Mouse (Mus musculus): Measurements from ENCODE around the gene Fgd2. TPM values are rescaled to one million over a fixed set of nuclear protein-coding genes. Genes with fewer than 3 reads are reported as not detected.
"Not testable (repeated sequence)": the region's sequence is repeated elsewhere in the genome, so short reads cannot be mapped to it uniquely, and the experiment has no call there.

Fgd2 gene
- 1 to 10 TPM; 3.5 to 4.5 TPM for total RNA-seq (2021)

DNA sequence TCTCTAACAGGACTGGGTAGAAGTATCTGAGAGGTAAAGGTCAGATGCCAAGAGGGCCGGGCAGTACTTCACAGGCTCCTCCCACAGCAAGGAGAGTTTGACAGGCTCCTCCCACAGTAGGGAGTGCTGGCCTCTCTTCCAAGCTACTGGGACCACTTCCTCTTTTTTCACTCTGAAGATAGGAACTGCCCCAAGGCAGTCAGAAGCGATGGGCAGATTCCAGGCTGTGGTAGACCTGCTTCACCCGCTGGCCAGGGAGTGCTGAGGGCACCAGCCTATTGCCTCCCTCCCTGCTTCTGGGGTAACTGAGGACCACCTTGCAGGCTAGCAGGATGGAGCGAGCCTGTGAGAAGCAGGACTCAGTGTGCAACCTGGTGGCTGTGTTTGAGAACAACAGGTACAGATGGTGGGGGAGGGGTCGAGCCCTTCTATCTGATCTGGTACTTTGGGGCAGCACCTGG is at the start of gene Fgd2:
Gene Fgd2 (plus strand): TSS at position 154 of the 461 bp plus-strand sequence.
- intact Hi-C loops (cut with DNase I) = no loop called here
- no peak for DNase-seq

DNA sequence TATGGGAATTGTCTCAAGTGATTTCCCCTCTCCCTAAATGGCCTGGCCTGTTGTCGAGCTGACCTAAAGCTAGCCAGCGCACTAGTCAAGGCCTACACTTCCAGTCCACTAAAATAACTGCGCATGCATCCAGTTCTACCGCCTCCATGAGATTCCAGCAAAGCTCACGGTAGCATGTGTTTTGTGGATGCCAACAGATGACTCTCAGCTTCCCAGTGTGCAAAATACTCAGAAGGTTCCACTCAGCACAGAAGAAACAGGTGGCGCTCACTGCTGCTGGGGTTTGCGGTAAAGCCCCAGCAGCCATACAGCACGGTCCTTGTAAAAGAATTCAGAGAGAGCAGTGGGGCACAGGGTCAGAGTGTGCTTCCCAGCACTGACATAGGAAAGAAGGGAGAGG is 49.1 kb upstream of the Fgd2 start:
- intact Hi-C loops (cut with DNase I) = no loop called here
- DNase-seq = no peak

DNA sequence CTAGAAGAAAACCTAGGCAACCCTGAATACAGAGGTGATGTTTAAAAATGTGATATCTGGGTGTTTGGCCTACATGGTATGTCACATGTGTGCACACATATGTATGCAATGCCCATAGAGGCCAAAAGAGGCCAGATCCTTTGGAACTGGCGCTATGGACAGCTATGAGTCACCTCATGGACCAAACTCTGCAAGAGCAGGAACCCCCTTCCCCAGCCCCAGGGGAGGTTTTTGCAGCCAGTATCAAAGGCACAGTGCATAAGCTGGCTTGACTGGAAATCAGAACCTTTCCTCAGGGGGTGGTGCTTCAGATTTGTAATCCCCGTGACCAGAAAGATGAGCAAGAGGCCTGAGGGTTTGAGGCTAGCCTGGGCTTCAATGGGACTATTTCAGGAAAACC is 48.6 kb upstream of the Fgd2 start:
- DNase-seq = no peak
- intact Hi-C loops (cut with DNase I) = no loop called here

DNA sequence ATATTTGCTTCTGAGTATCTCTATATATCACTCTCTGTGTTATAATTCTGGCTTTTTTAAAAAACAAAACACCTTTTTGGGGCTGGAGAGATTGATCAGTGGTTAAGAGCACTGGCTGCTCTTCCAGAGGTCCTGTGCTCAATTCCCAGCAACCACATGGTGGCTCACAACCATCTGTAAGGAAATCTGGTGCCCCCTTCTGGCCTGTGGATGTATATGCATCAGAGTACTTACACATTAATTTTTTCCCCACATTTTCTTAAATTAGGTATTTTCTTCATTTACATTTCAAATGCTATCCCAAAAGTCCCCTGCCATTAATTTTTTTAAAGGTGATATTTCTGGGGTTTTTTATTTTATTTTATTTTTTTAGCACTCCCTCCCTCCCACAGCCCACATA is 47.4 kb upstream of the Fgd2 start:
- no peak for DNase-seq

DNA sequence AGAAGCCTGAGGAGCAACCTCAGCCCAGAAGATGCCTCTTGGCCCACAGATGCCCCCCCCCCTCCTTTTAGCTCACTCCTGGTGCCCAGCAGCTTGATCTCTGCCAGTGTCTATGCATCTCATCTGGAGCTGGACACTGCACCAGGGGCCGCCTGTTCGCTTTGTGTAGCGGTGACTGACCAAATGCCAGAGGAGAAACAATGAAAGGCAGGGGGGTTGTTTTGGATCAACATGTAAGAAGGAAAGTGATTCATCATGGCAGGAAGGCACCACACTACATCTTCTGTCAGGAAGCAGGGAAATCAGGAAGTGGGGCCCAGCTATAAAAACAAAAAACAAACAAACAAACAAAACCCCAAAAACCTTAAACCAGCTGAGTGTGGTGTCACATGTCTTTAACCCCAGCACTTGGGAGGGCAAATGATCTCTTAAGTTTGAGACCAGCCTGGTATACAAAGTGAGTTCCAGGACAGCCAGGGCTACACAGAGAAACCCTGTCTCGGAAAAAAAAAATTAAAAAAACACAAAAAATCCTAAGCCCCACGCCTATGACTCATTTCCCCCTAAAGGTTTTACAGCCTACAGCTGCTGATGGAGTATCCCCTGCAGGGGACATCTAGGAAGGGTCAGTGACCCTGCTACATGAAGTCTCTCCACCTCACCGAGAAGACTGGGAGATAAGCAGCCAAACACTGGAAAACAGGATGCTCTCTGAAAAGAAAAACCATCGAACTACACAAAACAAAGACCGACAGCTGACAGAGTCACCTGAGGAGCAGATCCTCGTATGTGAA is 44.8 kb upstream of the Fgd2 start:
- intact Hi-C loops (cut with DNase I) = no loop called here
- DNase-seq = no peak

More for the DNA sequence above, 47.4 kb upstream of the Fgd2 start:
- intact Hi-C loops (cut with DNase I) = no loop called here

DNA sequence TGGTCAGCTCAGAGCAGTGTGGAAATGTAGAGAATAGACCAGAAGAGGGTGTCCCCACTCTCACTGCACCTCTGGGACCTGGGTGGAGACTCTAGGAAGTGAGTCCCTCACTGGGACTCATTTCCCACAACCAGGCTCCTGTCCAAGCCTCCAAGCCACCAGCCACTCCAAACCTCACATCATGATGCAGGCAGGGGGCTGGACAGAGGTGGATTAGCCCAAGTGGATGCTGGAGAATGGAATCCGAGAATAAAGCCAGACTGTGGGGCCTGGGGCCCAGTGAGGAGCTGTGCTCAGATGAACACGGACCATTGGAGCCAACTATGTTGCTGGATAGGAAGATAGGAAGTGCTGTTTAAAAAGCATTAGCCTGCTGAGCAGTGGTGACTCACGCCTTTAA is 43.8 kb upstream of the Fgd2 start:
- no peak for DNase-seq
- intact Hi-C loops (cut with DNase I) = no loop called here

DNA sequence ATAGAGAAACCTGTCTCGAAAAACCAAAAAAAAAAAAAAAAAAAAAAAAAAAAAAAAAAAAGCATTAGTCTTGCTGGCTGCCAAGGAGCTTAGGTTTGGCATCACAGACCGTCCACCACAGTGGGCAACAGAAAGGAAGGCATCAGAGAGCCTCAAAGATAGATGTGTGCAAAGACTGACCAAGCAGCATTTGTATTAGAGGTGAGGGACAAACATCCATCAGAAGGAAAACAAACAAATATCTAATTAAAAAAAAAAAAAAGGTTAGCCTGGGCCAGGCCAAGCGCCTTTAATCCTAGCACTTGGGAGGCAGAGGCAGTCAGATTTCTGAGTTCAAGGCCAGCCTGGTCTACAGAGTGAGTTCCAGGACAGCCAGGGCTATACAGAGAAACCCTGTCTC is 43.3 kb upstream of the Fgd2 start, which contains the start of gene Pi16:
Gene Pi16 (plus strand): TSS at position 301 of the 400 bp plus-strand sequence.
- intact Hi-C loops (cut with DNase I) = not testable (repeated sequence)

DNA sequence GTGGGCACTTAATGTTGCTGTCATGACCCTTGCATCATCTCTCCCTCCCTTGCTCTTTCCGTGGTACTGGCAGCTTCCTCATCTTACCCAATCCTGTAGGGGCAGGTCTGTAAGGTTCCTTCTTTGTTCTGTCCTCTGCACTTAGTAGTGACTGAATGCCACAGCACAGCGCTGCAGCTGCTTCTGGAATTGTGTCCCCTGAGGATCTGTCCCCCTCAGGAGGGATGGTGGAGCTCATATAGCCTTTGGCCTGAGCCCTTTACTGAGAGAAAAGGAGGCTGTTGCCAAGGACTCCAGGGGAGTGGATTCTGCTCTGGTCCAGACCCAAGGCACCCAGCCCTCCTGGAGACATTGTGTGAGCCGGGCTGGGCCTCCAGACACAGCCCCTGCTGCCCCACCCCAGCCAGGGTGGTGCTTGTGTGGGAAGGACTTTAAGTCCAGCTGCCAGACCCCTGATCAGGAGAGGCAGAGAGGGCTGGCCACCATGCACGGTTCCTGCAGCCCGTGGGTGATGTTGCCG is 41.9 kb upstream of the Fgd2 start:
- intact Hi-C loops (cut with DNase I) = no loop called here
- DNase-seq = peak in 1 of 2 experiments; percentile 54

More for the DNA sequence above, 43.3 kb upstream of the Fgd2 start, which contains the start of gene Pi16:
- not testable (repeated sequence) for DNase-seq

DNA sequence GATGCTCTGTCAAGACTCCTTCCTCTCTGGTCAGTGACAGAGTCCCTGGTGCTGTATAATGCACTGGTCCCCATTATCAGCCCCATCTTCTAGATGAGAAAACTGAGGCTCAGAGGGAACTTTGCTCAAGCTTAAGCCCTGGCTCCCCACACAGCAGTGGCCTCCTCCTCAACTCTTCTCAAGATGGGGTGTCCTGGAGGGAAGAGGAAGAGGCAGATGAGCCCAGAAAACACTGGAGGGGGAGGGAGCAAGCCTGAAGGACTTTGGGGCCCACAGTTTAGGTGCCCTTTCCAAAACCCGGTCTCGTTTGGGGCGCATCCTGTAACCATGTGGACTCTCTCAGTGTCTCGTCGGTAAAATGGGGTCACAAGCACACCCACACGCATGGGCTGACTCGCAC is 41.2 kb upstream of the Fgd2 start:
- intact Hi-C loops (cut with DNase I) = no loop called here
- DNase-seq = no peak

DNA sequence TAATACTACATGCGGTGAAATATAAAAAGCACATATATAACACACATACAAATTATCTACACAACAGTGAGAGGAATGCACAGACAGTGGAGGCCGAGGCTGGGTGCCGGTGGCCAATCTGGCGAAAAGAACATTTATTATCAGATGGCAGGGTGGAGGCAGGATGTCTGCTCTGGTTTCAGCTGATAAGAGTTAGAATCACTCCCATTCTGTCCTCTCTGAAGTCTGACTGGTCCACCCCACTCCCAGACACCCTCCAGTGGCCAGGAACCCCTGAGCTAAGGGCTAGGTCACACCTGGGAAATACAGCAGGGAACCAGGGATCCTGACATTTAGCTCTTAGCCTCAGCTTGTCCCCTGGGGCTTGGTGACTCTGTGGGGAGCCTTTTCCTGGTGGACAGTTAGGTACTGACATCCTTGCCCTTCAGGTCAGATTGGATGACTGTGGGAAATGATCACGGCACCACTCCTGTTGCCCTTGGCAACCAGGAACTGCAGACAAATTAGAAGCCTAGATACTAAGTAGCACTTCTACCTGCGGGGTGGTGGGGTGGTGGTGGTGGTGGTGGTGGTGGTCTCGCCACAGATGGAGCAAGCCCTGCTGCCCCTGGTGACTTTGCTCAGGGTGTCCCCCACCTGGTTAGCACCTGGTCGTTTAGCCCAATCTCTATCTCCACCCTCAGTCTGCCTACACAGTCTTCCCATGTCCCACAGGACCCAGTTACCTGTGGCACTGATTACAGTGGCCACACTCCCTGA is 40.7 kb upstream of the Fgd2 start:
- no peak for DNase-seq
- intact Hi-C loops (cut with DNase I) = no loop called here

DNA sequence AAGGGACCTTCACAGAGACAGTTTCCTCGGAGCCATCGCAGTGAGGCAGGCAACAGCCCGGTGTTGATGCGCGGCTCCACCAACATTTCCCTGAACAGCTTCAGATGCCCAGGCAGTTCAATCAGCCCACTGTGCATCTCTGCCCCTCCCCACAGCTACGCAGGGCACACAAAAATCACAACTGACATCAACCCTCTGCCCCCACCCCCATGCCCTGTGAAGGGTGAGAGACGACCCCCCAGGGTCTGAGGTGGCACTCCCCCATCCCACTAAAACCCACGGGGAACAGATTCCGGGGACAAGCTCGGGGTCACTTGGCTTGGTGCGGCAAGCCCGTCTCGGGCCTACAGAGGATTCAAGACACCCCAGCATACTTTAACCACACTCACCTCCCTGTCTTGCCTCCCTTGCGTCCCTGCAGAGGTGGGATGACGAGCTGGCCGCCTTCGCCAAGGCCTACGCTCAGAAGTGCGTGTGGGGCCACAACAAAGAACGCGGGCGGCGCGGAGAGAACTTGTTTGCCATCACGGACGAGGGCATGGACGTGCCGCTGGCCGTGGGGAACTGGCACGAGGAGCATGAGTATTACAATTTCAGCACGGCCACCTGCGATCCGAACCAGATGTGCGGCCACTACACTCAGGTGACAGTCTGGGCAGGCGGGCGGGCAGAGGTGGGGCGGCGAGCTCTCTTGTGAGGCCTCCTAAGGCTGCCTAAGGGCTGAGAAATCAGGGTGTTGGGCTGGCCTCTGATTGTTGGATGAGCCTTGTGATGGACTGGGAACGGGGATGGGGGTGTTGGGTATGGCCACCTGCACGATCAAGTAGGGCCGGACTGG is 38.7 kb upstream of the Fgd2 start:
- DNase-seq = no peak
- intact Hi-C loops (cut with DNase I) = no loop called here

DNA sequence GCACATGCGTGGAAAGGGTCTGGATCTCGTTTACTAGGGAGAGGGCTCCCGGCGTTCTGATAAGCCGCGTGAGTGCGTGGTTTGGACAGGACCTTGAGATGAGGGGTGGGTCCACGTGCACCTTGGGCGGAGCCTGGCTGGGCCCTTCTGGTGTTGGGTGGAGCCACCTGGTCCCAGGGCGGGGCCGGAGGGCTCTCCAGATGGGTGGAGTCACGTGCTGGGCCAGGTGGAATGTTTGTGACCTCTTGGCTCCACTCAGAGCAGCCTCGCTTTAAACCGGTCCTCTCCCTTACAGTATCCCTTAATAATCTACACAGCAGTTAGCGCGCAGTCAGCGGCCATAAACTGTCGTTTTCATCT is 38.1 kb upstream of the Fgd2 start:
- intact Hi-C loops (cut with DNase I) = no loop called here
- DNase-seq = no peak

DNA sequence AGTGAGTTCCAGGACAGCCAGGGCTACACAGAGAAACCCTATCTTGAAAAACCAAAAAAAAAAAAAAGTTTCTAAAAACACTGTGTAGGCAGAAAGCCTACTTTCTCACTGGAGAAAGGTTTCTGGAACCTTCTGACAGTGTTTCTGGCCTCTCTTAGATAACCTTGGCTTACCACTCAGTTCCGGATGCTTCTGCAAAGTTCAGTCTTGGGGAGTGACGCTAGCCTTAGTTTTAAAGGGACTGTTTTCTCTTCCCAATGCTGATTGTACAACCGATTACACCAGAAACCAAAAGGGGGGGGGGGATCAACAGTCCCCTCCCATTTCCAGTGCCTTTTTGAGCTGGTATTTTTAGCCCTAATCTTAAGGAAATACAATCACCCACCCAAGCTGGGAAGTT is 37.1 kb upstream of the Fgd2 start:
- intact Hi-C loops (cut with DNase I) = no loop called here
- no peak for DNase-seq

DNA sequence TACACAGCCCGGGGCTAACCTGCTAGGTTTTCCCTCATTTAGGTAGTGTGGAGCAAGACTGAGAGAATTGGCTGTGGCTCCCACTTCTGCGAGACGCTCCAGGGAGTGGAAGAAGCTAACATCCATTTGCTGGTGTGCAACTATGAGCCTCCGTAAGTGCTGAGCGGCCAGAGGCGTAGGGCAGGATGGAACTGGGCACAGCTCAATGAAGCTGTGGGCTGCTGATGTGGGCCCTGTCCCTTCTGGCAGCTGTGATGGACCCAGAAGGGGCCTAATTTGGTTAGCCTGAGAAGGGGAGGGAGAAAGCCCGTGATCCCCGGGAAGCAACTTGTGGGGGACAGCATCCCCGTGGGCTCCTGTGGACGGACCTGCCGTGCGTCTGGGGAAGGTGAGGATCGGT is 34.9 kb upstream of the Fgd2 start:
- no peak for DNase-seq
- intact Hi-C loops (cut with DNase I) = loop anchor here (5.0 kb wide), 1 partner anchor 49 kb away; no protein-coding TSS in a partner anchor

DNA sequence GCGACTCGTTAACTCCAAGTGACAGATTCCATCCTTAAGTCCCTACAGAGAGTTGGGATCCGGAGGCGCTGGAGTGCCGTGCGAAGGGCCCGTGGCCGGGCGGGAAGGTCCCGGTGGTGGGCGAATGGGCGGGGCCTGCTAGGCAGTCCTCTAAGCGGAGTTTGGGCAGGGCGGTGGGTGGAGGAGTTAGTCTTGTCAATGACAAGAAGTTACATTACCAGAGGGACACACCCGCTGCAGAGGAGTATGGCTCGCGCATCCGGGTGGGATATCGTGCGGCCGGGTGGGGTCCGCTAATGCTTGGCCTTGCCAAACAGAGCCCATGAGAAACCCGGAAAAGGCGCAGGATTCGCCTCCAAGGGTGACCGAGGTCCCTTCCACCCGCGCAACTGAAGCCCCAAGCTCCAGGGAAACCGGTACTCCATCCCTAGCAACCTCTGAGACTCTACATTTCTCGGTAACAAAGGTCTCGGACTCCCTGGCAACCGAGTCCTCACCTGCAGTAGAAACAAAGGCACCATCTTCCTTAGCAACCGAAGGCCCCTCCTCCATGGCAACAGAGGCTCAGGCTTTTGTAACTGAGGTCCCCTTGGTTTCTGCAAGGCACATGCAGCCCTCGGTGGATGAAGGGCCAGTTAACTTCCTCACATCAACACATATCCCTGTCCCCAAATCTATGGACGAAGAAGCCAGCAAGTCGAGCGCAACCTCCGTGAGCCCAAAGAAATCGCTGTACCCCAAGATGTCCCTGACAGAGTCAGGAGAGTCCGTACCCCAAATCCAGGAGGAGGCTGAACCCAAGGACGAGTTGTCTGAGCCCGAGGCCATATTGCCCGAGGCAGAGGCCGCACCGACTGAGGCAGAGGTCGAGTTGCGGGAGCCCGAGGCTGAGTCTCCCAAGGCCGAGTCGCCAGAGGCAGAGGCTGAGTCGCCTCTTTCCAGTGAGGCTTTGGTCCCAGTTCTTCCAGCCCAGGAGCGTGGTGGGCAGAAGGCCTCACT is 33.9 kb upstream of the Fgd2 start:
- peak in 1 of 2 experiments; percentile 57 for DNase-seq

DNA sequence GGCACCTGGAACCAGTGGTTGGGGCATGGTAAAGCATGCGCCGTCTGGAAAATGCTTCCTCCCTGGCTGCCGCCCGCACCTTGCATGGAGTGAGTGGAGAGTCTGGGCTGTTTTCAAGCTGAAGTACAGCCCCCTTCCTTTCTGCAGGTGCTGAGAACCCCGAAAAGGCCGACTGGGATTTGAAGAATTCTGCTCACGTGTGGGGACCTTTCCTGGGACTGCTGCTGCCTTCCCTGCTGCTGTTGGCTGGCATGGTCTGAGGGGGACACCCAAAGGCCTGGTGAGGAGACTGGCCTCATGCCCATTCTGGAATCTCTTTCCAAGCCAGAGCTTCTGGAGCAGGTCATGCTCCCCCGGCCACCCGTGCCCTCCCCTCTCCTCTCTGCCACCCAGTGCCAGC is 33.0 kb upstream of the Fgd2 start:
- no peak for DNase-seq
- intact Hi-C loops (cut with DNase I) = loop anchor here (5.0 kb wide), 1 partner anchor 50 kb away; no protein-coding TSS in a partner anchor

More for the DNA sequence above, 33.9 kb upstream of the Fgd2 start:
- intact Hi-C loops (cut with DNase I) = loop anchor here (5.0 kb wide), 1 partner anchor 50 kb away; no protein-coding TSS in a partner anchor

DNA sequence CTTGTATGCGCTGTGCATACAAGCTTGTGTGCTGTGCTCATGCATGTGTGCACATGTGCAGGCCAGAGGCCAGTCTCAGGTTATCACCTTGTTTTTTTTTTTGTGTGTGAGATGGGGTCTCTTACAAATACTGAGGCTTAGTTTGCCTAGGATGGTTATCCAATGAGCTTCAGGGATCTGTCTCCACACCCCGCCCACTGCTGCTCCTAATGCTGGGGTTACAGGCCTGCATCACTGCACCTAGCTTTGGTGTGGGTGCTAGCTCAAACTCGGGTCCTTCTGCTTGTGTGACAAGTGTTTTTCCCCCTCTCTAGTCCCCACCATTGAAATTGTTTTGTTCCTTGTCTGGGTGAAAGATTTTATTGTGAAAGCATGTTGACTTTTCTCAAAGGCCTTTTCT is 30.5 kb upstream of the Fgd2 start:
- intact Hi-C loops (cut with DNase I) = no loop called here
- DNase-seq = no peak

DNA sequence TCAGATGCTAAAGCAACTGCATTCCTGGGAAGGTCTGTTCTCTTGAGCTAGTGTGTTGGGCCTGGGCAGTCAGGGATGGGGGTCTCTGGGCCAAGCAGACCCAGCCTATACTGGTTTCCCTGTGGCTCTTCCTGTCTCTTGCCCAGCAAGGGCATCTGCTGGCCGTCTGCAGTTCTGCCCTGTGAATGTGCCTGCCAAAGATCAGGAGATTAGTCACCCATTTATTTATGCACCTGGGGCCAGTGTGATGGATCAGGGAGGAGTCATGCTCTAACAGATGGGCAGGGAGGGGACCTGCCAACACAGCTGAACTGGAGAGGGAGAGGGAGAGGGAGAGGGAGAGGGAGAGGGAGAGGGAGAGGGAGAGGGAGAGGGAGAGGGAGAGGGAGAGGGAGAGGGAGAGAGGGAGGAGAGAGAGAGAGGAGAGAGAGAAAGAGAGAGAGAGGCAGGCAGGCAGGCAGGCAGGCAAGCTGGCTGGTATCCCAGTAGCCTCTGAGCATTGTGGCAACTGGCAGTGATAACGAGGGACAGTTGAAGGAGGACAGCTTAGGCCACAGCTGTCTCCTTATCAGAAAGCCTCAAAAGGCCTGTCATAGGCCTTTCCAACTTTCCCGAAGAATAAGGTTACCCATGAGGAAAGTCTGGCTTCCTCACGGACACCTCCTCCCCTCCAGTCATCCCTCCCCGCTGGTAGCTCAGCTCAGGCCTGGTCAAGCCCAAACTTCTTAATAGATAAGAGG is 29.9 kb upstream of the Fgd2 start:
- no peak for DNase-seq
- intact Hi-C loops (cut with DNase I) = no loop called here

Data from heart, postnatal 36 days (tissue).